Mouse (Mus musculus) central nervous system, embryonic 18 days (tissue): ENCODE measurements around the gene AI467606. TPM values are rescaled to one million over a fixed set of nuclear protein-coding genes. Genes with fewer than 3 reads are reported as not detected.

Experiments
- polyA plus RNA-seq: library from polyadenylated mRNA; depleted of rRNA; stranded (reverse); fragments of >200 nt; gene quantifications from 2 replicates; pipeline ENCODE4 v1.2.3, GENCODE M21; 2012; rRNA removed

The AI467606 gene
- polyA plus RNA-seq: 1.6 and 1.7 TPM in 2 replicates

DNA sequence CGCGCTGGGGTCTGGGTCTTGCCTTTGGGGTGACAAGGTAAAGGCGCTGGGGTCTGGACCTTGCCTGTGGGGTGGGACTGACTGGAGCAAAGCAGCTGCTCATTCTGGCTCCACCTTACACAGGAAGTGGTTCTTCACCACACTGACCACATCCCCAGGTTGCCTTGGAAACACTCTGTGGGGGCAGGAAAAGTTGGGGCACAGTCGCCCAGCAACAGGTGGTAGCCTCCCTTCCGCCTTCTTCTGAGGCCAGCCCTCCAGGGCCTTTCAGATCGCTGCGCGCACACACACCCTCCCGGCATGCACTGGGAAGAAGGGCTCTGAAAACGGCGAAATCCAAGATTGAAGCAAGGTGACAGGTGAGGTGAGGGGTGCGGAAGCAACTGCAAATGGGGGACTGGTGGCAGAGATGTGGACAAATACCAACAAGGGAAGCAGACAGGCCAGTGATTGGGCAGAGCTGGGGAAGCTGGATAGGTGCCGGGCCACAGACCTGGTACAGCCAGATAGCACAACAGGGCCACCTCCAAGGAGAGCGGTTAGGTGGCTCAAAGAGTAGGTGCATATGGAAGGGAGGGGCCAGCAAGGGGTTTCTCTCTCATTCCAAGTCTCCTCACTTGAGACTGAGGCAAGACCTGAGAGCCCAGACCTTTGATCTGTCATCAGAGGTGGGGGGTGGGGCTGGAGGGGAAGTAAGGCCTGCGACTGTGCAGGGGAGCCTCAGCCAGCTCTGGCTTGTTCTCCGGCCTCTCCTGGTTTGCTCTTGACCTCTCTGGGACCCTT, at the start of gene AI467606:
Gene AI467606, plus strand, starts transcription at position 246 of the 783 bp plus-strand sequence.

DNA sequence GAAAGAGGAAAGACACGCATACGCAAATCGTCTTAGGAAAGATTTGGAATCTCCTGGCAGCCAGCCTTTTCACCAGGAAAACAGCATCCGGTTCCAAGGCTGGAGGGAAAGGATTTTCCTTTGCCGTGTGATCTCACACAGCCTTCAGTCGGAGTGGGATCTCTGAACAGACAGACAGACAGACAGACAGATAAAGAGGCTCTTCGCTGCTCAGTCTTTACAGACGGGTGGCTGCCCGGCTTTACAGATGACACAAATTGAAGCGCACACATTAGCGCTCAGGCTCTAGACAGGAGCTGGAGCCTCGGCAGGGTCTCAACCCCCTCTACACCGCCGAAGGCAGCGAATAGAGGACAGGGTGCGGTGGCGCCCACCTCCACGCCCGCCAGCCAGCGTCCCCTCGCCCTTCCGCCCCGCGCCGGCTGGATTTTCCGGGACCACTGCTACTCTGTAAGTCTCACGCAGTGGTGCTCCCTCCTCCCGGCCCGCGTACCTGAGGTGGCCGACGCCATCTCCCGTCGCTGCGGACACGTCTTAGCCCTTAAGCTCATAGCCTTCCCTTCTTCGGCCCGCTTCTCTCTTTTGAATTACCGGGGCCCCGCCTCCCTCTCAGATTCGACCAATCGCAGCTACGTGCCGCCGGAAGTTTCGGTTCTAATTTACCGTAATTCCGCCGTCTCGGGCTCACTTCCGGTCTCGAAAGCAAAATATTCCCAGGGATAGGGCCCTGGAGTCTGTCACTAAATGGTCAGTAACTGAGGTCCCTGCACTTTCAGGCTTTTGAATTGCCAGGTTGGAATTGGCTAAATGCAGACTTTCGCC, 49.1 kb upstream of the AI467606 start, which contains the start of gene Kif22:
Gene Kif22, minus strand, starts transcription at position 621 of the 822 bp plus-strand sequence.

DNA sequence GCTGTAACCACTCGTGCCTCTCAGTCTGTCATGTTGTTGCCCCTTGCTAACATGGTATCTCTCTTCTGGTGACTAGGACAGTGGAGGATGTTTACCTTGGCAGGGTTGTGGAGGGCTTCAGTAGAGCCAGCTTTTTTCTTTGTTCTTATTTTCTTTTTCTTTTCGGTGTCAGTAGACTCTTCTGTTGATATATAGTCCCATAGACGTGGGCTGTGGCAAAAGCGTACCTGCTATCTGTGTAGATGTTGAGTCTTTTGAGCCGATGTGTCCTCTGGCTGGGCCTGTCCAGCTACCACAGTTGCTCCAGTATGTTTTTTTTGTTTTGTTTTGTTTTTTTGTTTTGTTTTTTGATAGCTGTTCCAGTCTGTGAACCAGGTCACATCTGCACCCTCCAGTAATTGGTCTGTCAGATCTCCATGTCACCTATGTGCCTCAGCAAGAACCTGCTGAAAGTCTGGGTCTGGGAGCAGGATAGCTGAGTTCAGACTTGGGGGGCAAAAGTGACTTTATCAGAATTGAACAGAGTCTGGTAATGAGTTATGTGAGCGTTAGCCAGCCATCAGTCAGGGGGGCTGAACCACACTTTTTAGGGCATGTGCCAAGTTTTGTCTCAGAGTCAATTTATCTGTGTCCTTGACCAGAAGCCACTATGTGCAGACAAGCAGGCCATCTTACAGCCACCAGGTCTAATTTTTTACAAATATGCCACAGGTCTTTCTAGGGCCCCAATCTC, 3.7 kb upstream of the AI467606 start, which contains the start of gene Zg16:
Gene Zg16, minus strand, starts transcription at position 51 of the 733 bp plus-strand sequence.

DNA sequence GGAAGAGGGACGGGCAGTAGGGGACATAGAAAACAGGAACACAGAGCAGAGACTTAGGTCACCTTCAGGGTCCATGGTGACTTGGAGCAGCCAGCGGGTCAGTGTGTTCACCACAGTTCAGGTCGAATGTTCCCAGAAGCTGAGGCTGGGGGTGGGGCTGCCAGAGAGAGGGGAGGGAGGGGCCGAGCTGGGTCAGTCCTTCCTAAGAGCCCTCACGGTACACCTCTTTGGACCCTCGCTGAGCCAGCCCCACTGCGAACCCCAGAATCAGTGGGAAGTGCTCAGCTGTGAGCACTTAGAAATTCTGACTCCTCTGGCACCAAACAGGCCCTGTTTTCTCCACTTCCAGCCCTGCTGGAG, 30.7 kb downstream of the AI467606 start, which contains the start of gene Qprt:
Gene Qprt, minus strand, starts transcription at position 316 of the 360 bp plus-strand sequence.

DNA sequence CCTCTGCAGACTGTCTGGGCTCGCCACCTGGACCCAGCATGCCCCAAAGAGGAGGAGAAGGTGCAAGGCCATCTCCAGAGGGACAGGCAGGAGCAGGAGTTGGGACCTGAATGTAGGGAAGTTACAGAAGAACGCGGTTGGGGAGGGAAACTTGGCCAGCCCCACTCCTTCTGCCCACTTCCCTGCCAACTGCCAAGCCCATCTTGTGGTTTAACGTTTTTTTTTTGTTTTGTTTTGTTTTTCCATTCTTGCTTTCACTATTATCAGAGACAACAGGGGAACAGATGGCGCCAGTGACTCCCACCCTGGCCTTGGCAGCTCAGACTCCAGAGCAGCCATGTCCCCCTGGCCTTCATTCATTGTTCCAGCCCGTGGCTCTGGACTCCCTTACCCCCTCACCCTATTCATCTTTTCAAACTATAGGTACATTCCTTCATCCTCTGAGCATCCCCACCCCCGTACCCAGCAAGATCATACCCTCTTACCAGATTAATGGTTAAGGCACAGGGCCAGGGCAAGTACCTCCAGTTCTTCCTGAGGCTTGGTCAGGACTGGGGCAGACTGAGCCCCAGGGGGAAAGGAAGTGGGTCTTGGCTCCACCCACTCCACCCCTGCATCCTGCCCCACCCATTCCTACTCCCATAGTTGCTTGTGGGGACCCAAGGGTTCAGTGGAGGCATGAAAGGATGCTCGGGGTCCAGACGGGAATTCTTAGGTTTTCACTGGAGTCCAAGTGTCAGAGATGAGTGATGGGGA, 46.3 kb downstream of the AI467606 start, which contains the start of gene Spn:
Gene Spn, minus strand, starts transcription at position 562 of the 756 bp plus-strand sequence.

Other genes starting within 250 kb of the AI467606 start
- 41.2 and 42.6 TPM in 2 replicates for gene Doc2a, start 243.9 kb upstream of the AI467606 start, polyA plus RNA-seq
- gene Hirip3, start 229.4 kb upstream of the AI467606 start, polyA plus RNA-seq: 61.5 and 63.2 TPM in 2 replicates
- 79.7 and 83.9 TPM in 2 replicates for gene Ino80e, start 229.0 kb upstream of the AI467606 start, polyA plus RNA-seq
- gene Taok2, start 206.7 kb upstream of the AI467606 start, polyA plus RNA-seq: 99.8 and 102 TPM in 2 replicates
- 31.6 and 32.1 TPM in 2 replicates for gene Tmem219, start 168.4 kb upstream of the AI467606 start, polyA plus RNA-seq
- 109 and 134 TPM in 2 replicates for gene Kctd13, start 162.5 kb upstream of the AI467606 start, polyA plus RNA-seq
- gene Asphd1, start 141.8 kb upstream of the AI467606 start, polyA plus RNA-seq: 29.9 TPM in 2 replicates
- gene Sez6l2, start 140.8 kb upstream of the AI467606 start, polyA plus RNA-seq: 94.9 and 108 TPM in 2 replicates
- gene Cdipt, start 115.4 kb upstream of the AI467606 start, polyA plus RNA-seq: 150 and 151 TPM in 2 replicates
- gene Cdiptos, start 115.3 kb upstream of the AI467606 start, polyA plus RNA-seq: 0.73 and 1.1 TPM in 2 replicates
- 4.1 and 4.6 TPM in 2 replicates for gene Mvp, start 76.7 kb upstream of the AI467606 start, polyA plus RNA-seq
- 0.98 and 1.4 TPM in 2 replicates for gene Pagr1b, start 74.9 kb upstream of the AI467606 start, polyA plus RNA-seq
- gene Pagr1a, start 74.0 kb upstream of the AI467606 start, polyA plus RNA-seq: 9.1 and 18.9 TPM in 2 replicates
- gene Gm42742, start 70.3 kb upstream of the AI467606 start, polyA plus RNA-seq: 90.1 and 95.0 TPM in 2 replicates
- 122 and 134 TPM in 2 replicates for gene Prrt2, start 70.1 kb upstream of the AI467606 start, polyA plus RNA-seq
- 223 and 252 TPM in 2 replicates for gene Maz, start 64.3 kb upstream of the AI467606 start, polyA plus RNA-seq
- 12.1 and 14.6 TPM in 2 replicates for gene Kif22, start 48.9 kb upstream of the AI467606 start, polyA plus RNA-seq
- 0.20 TPM in 1 of 2 replicates, not detected in the other for gene Zg16, start 4.0 kb upstream of the AI467606 start, polyA plus RNA-seq
- 0.63 and 1.0 TPM in 2 replicates for gene Qprt, start 30.9 kb downstream of the AI467606 start, polyA plus RNA-seq
- gene Spn, start 46.5 kb downstream of the AI467606 start, polyA plus RNA-seq: 0.06 and 0.08 TPM in 2 replicates
- 112 and 116 TPM in 2 replicates for gene Cd2bp2, start 104.7 kb downstream of the AI467606 start, polyA plus RNA-seq
- gene Tbc1d10b, start 117.1 kb downstream of the AI467606 start, polyA plus RNA-seq: 57.6 and 57.8 TPM in 2 replicates
- 1.7 and 214 TPM in 2 replicates for gene Mylpf, start 117.5 kb downstream of the AI467606 start, polyA plus RNA-seq
- 26.0 and 27.8 TPM in 2 replicates for gene Zfp553, start 141.7 kb downstream of the AI467606 start, polyA plus RNA-seq
- 14.8 and 15.4 TPM in 2 replicates for gene Sept1, start 141.8 kb downstream of the AI467606 start, polyA plus RNA-seq
- 96.1 and 100 TPM in 2 replicates for gene Zfp771, start 152.9 kb downstream of the AI467606 start, polyA plus RNA-seq
- gene Dctpp1, start 169.3 kb downstream of the AI467606 start, polyA plus RNA-seq: 87.3 and 95.0 TPM in 2 replicates
- 28.4 and 29.9 TPM in 2 replicates for gene Sephs2, start 182.7 kb downstream of the AI467606 start, polyA plus RNA-seq
- 0.47 and 0.57 TPM in 2 replicates for gene Itgal, start 204.9 kb downstream of the AI467606 start, polyA plus RNA-seq